Mouse (Mus musculus): ENCODE measurements around the gene Tnk2. TPM values are rescaled to one million over a fixed set of nuclear protein-coding genes. Genes with fewer than 3 reads are reported as not detected.
"Not testable (repeated sequence)": the region's sequence is repeated elsewhere in the genome, so short reads cannot be mapped to it uniquely, and the experiment has no call there.

The Tnk2 gene
- total RNA-seq, 2 experiments from 2014 or later, result 39.0 to 41.3 TPM

DNA sequence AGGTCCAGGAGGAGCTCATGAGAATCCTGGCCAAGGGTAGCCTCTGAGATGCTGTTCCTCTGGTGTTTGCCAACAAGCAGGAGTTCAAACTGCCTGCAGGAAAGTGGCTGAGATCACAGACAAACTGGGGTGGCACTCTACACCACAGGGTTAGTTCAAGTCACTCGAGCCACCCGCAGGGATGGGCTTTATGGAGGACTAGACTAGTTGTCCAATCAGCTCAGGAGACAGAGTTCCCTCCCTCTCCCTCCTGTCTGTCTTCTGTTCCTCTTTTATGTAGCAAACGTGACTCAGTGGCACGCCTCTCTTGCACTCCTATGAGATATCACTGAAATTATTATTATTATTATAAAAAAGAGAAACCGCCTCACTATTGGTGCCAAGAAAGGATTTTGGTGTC lies 9.5 kb upstream of the Tnk2 start:
- intact Hi-C loops (cut with DNase I), result no loop called here
- DNase-seq, result no peak

DNA sequence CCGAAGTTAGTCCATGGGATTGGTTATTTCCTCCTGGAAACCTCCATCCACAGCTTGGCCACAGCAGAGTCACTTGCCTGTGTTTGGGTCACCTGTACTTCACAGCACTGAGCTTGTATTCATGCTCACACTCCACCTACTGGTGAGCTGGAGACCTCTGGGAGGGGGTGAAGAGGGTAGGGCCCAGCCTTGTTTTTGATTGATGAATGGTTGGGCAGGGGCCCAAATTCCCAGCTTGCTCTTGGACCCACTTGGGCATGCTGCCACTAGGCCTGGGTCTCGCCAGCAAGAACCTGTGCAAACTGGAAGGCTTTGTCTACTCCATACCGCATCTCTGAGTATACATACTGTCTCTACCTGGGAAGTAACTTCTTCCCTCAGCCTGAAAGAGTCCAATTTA lies 8.4 kb upstream of the Tnk2 start:
- intact Hi-C loops (cut with DNase I), result loop anchor here (5.0 kb wide), 1 partner anchor 128 kb away; no protein-coding TSS in a partner anchor
- no peak for DNase-seq

DNA sequence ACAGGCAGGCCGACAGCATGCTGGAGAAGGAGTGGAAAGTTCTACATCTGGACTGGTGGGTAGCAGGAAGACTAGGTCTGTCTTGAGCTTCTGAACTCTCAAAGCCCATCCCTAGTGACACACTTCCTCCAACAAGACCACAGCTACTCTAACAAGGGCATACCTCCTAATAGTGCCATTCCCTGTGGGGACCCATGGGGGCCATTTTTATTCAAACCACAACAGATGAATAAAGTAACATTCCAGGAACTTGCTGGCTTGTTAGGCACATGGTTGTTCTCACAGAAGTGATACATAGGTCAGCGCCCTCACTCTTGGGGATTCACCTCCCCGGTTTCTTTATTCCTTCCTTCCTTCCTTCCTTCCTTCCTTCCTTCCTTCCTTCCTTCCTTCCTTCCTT lies 7.3 kb upstream of the Tnk2 start:
- intact Hi-C loops (cut with DNase I), result loop anchor here (5.0 kb wide), 1 partner anchor 129 kb away; no protein-coding TSS in a partner anchor

DNA sequence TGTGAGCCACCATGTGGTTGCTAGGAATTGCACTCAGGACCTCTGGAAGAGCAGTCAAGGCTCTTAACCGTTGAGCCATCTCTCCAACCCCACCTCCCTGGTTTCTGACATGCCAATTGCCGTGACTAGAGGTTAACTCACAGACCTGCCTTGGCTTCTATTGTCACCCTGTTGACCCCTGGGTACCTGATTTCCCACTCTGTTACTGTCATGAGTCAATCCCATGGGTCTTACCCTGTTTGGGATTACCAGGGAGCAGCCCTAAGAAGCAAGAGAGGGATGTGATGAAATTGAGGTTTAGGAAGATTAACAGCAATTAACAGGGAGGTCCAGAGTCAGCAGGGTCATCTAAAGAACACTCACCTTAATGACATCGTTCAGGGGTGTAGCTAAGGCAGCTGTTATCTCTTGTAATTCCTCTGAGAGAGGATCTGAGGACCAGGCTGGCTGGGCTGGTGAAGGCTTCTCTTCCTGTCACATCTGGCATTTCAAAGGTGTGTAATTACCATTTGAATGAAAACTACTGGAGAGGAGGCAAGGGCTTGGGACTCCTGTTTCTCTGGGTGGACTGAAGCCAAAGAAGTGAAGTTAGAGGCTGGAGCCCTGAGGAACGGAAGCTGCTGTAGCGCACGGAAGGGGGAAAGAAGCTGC lies 6.7 kb upstream of the Tnk2 start:
- DNase-seq, result no peak
- intact Hi-C loops (cut with DNase I), result loop anchor here (5.0 kb wide), 1 partner anchor 130 kb away; no protein-coding TSS in a partner anchor

More for the DNA sequence above, 7.3 kb upstream of the Tnk2 start:
- no peak for DNase-seq

DNA sequence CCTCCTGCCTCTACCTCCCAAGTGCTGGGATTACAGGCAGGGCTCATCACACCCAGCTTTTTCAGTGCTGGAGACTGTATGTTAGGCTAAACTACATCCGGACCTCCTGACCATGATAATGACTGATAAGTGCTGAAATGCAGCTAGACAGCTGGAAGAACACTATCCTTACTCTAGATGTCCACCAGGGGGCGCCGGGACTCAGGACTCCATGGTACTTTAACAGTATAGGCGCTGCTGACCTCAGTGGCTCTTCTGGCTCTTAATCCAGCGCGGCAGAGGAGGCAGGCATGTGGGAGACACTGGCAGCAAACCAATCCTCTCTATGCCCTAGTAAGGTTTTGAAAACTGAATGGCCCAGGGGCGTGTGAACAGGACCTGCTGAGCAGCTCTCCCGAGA lies 5.2 kb upstream of the Tnk2 start:
- intact Hi-C loops (cut with DNase I), result loop anchor here (1.0 to 5.0 kb wide), 3 partner anchors 44 to 131 kb away; no protein-coding TSS in a partner anchor
- DNase-seq, result peak; percentile 83 to 92

DNA sequence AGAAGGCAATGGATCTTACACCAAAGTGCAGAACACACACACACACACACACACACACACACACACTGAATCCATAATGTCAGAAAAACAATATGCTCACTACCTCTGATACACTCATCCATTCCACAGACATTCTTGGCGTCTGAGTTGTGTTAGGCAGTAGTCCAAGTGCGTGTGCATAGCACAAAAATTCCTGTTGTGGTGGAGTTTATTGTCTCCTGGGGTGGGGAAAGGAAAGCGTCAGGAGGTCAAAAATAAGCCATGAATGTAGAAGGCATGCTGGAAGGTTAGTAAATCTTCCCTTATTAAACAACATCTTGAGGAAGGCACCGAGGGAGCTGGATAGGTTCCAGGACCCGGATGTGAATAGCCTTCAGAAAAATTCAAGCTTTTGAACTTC lies 3.6 kb upstream of the Tnk2 start:
- intact Hi-C loops (cut with DNase I), result no loop called here

DNA sequence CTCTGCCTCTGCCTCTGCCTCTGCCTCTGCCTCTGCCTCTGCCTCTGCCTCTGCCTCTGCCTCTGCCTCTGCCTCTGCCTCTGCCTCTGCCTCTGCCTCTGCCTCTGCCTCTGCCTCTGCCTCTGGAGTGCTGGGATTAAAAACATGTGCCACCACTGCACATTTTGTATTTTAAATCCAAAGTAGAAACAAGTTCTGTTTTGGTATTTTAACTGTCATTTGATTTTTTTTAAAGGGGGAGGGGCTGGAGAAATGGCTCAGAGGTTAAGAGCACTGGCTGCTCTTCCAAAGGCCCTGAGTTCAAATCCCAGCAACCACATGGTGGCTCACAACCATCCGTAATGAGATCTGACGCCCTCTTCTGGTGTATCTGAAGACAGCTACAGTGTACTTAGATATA lies 3.0 kb upstream of the Tnk2 start:
- DNase-seq; intact Hi-C loops (cut with DNase I): not testable (repeated sequence)

More for the DNA sequence above, 3.6 kb upstream of the Tnk2 start:
- DNase-seq, result peak in 1 of 2 experiments; percentile 32

DNA sequence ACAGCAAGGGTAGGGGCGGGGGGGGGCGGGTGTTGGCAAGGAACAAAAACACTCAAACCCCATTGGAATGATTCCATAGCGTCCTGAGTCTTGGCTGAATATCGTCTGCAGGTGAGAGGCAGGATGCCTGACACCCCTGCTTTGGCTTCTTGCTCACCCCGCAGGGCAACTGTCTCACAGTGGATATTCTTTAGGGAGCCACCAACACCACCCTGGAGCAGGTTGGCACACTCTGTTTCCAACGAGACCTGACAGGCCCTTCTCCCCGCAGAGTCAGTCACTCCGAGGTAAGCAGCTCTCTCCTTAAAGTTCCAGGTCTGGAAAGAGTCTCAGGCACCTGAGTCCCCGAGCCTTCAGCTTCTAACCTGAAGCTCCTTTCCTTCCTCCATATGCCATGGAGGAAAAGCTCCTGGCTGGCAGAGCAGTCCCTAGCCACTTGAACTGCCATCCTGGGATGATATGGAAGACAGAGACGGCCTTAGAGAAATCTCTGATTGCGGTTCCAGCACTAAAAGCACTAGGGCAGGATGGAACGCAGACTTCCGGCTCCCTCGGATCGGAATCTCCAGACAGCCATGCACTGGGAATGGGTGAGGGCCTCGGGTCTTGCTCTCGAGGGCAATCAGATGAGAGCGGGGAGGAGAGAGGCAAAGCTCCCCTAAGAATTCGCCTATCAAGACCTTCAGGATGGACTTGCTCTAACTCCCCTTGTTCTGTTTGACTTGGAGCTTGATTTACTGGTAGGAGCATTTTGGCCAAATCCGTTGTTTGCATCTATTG lies 2.0 kb upstream of the Tnk2 start:
- DNase-seq, result no peak
- intact Hi-C loops (cut with DNase I), result no loop called here

DNA sequence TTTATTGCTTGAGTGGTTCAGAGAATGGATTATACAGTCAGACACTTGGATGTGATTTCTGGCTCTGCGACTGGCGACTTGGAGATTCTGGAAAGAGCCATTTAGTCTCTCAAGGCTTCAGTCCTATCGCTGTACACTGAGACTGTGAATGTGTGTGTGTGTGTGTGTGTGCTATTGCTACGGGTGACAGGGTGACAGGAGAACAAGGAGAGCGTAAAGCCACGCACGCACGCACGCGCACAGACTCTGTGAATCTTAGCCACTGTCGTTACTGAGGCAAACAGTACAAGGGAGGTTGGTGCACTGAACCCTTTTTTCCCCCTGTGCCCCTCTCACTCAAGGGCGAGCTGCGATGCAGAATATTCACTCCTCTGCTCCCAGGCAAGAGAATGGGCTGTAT lies 1.4 kb upstream of the Tnk2 start:
- no peak for DNase-seq
- intact Hi-C loops (cut with DNase I), result no loop called here

DNA sequence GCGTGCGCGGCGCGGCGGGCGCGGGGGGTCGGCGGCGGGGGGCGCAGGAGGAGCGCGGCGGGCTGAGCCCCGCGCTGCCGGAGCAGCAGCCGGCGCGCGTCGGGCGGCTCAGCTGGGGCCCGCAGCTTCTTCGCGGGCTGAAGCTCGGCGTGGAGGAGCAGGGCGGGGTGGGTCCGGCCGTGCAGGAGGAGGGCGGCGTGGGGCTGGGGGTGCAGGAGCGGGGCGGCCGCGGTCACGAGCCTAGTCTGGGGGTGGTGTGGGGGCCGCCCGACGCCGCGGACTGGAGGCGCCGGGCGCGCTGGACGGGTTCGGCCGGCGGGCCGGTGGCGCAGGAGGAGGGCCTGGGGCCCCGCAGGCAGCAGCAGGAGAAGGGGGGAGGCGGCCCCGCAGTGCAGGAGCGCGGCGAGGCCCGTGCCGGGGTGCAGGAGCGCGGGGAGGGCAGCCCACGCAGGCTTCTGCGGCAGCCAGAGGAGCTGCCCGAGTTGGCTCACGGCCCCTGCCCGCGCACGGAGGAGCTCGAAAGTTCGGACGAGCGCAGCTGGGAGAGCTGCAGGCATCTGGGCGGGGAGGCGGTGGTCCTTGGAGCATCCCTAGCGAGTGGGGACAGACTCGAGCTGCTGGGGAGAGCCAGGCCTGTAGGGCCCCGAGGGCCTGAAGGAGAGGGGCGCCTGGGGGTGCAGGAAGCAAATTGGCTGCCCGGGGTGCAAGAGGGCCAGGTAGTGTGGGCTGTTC lies 561 bp downstream of the Tnk2 start:
- peak; percentile 51 to 71 for DNase-seq
- intact Hi-C loops (cut with DNase I), result no loop called here

DNA sequence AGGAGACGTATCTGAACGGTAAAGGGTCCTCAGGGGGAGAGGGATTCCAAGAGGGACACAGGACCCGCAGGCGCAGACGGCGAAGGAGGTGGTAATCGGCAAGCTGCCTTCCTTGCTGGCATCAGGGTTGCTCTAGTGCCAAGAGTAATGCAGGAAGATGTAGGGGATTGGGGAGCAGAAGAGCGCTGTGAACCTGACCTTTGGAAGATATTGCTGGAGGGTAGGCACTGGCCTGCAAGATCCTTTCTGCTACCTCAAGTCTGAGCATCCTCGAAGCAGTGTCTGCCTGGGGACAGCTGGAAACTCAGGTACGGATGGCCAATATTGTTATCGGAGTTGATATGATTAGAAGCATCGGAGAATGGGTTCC lies 1.1 kb downstream of the Tnk2 start:
- peak in 1 of 2 experiments; percentile 41 for DNase-seq
- intact Hi-C loops (cut with DNase I), result no loop called here

DNA sequence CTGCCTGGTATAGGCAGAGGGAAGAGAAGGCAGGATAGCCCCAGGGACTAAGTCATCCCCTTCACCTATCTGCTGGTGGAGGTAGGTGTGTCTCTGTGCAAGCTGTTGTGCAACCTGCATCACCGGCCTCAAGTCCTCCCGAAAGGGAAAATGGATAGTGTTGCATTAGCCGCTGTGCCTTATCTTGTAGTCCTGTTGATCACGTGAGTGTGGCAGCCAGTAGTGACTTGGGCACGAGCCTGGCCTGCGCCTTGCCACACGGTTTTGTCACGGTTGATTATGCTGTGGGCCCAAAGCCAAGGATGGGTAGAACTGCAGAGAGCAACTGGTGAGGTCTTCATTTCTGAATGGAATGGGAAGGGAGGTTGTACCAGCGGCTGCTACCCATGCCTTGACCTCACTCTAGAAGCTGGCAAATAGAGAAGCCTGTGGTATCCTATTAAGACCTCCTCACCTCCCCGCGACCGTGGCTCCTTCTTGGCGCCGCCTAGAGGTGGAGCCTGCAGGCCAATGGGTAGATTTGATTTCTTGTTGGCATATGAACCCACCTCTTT lies 1.8 kb downstream of the Tnk2 start:
- intact Hi-C loops (cut with DNase I), result no loop called here
- peak; percentile 48 to 62 for DNase-seq

DNA sequence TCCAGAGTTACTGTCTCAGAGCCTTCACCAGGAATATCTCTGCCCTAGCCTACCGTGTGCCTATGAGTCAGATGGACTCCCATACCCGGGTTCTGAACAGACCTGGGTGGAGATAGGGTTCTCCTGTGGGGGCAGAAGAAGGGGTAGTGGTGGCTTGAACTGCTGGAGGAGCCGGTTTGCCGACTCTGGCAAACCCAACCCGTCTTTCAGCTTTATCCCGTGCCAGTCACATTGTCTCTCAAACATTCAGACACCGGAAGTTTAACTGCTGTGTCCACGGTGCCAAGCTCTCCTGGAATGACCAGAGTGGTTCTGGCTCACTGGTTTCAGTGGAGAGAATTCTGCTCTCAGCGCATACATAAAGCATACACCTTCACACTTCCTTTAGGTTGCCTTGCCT lies 2.3 kb downstream of the Tnk2 start:
- DNase-seq, result no peak
- intact Hi-C loops (cut with DNase I), result no loop called here

DNA sequence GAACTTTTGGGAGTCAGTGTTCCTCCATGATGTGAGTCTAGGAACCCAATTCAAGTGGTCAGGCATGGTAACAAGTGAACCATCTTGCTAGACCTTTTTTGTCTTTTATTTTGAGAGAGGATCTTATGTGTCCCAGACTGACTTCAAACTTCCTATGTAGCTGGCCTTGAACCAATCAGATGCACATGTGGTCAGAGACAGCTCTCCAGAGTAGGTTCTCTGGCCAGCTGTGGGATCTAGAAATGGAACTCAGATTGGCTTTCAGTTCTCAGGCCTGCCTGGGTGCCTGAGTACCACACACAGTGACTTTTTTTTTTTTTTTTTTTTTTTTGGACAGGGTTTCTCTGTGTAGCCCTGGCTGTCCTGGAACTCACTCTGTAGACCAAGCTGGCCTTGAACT lies 4.0 kb downstream of the Tnk2 start:
- no peak for DNase-seq
- intact Hi-C loops (cut with DNase I), result no loop called here

DNA sequence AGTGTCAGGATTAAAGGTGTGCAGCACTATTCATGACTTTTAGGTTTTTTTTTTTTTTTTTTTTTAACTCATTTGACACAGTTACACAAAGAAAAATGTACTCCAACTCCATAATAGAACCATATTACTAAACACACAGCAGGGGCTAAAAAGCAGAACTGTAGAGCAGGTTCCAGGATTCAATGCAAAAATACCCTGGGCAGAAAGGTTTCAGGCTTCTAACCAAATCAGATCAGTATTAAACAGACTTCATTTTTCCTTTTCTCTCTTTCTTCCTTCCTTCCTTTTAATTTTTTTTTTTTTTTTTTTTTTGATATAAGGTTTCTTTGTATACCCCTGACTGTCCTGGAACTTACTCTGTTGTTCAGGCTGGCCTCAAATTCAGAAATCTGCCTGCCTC lies 6.8 kb downstream of the Tnk2 start:
- no peak for DNase-seq
- intact Hi-C loops (cut with DNase I), result no loop called here

DNA sequence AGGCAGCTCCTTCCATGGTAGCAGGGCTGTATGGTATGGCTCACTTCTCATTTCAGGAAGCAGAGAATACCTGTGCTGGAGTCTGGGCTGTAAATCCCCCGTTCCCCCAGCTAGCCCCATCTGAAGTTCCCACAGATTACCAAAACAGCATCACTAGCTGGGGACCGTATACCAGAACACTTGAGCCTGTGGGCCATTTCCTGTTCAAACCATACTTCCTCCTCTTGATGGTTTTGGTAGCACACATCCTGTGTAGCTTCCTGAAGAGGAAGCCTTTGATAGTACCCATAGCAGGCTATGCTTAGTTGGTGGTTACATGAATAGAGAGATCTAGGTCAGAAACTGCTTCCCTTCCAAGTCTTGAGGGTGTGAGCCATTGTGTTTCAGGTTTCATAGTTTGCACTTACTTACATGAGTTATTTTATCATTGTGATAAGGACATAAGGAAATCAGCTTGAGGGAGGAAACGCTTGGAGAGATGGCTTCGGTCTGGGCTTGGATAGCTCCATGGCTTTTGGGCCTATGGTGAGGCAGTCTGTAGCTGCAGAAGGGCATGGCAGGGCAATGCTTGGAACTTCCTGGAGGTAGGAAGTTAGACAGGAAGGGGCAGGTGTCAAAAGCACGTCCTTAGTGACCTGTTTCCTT lies 7.4 kb downstream of the Tnk2 start:
- intact Hi-C loops (cut with DNase I), result no loop called here
- no peak for DNase-seq

DNA sequence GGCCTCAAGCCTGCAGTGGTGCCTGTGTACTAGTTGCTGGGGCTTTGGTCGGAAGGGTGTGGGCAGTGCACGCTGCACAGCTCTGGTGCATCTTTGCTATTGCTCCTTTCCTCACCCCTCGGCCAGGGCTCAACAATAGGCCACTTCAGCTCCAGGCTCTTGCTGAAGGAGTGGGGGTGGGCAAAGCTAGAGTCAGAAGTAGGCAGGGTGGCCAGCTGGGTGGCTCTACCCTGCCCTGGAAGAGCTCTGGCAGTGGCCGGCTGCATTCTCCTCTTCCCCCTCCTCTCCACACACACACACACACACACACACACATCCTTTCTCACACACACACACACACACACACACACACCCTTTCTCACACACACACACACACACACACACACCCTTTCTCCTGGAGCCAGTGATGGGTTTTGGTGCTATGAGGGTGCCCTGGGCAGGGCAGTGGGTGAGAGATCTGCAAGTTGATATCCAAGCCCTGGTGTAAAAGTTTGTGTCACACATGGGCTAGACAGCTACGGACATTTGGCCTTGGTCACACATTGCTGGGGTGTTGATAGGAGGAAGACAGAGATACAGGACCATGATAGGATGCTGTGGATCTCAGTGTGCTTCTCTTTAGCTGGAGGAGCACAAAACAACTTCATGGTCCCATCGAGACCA lies 10.5 kb downstream of the Tnk2 start:
- no peak for DNase-seq
- intact Hi-C loops (cut with DNase I), result no loop called here

DNA sequence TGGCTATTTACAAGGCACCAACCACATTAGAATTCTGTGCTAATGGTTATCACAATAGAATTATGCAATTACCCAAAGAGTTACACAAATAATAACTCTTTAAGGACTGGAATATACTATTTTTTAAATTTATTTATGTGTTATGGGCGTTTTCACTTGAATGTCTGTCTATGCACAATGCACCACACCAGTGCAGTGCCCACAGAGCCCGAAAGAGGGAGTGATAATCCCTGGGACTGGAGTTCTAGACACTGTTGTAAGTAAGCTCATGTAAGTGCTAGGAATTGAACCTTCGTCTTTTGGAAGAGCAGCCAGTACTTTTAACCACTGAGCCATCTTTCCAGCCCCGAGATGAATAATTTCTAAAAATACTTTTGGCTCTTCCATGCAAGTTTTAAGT lies 11.9 kb downstream of the Tnk2 start:
- DNase-seq, result no peak
- intact Hi-C loops (cut with DNase I), result no loop called here

DNA sequence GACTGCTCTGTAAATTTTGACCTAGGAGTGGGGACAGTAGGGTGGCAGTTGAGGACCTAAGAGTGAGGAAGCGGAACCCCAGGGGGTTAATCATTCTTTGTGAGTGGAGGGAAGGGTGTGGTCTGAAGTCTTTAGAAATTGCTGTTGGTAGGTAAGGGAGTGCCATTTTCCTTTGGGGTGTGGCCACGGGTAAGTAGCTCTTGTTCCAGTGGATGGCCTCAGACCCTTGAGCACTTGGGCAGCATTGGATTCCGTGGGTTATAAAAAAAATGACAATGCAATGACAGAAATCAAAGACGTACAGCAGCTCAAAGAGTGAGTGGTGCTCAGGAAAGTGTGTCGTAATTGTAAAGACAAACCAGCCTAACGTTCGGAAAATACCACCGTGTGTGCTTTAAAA lies 12.6 kb downstream of the Tnk2 start:
- intact Hi-C loops (cut with DNase I), result no loop called here
- no peak for DNase-seq

DNA sequence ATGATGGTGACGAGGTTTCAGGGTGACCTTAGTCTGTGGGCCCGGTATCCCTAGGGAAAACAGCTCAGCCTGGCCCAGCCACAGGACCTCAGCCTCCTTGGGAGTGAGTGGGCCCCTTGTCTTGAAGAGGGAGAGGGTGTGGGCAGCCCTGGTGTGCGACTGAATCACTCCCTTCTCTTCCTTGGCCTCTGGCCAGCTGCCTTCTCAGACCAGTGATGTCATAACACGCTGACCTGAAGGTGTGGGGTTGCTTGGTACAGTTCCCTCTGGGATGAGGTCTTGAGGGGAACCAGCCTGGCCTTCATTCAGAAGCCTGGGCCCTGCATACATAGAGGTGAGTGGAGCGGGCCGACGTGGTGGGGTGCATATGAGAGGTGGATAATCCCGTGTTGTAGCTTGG lies 13.1 kb downstream of the Tnk2 start:
- intact Hi-C loops (cut with DNase I), result no loop called here
- DNase-seq, result peak in 1 of 2 experiments; percentile 56
